Mouse (Mus musculus) midbrain, embryonic 10.5 days (tissue): ENCODE data around the gene Ddx60. TPM values are rescaled to one million over a fixed set of nuclear protein-coding genes. Genes with fewer than 3 reads are reported as not detected.

Experiments
- DNase-seq: peaks from one replicate; pipeline ENCODE4 v3.0.0-alpha.2; 2017; ENCODE audit warnings: low spot score
- H3K27ac ChIP-seq: fragments of 300-500 bp; sonication (generic); replicated peaks from 2 replicates; pipeline ENCODE4 v1.5.1; 2016; ENCODE audit warnings: mild to moderate bottlenecking
- H3K27me3 ChIP-seq: fragments of 300-500 bp; sonication (generic); 2 replicates; pipeline ENCODE4 v1.6.1; 2016; ENCODE audit warnings: low read depth, mild to moderate bottlenecking; ENCODE audit not compliant: poor library complexity, severe bottlenecking
- H3K36me3 ChIP-seq: fragments of 300-500 bp; sonication (generic); 2 replicates; pipeline ENCODE4 v1.6.1; 2016; ENCODE audit warnings: mild to moderate bottlenecking, moderate library complexity
- H3K4me1 ChIP-seq: fragments of 300-500 bp; sonication (generic); 2 replicates; pipeline ENCODE4 v1.6.1; 2016
- H3K4me3 ChIP-seq: fragments of 300-500 bp; sonication (generic); 2 replicates; pipeline ENCODE4 v1.5.1; 2016; ENCODE audit warnings: mild to moderate bottlenecking, moderate library complexity
- H3K9me3 ChIP-seq: fragments of 300-500 bp; sonication (generic); replicated peaks from 2 replicates; pipeline ENCODE4 v1.6.1; 2016; ENCODE audit warnings: mild to moderate bottlenecking
- WGBS: fragments of 180-500 bp; shearing (Covaris S2); methylation state at CpG from one replicate; pipeline ENCODE4 v1.1.7; 2016; 5-methylcytosine and 5-hydroxymethylcytosine counted together
- polyA plus RNA-seq: library from polyadenylated mRNA; unstranded; fragments of >200 nt; fragmentation: Nextera tagmentation; extraction: Ambion mirVana; gene quantifications from 2 replicates; pipeline ENCODE4 v1.2.1, GENCODE M21; 2016

Gene Ddx60
- polyA plus RNA-seq, 1 experiment from 2014 or later = 0.14 TPM

GRCm38 (mm10) chr8:62014166-62014565, 86.3 kb downstream of the Ddx60 start:
- 90% methylated on average over 4 of the region's 4 CpGs for WGBS
- H3K27me3 ChIP-seq = no peaks in the 10 kb centered on the region

DNA sequence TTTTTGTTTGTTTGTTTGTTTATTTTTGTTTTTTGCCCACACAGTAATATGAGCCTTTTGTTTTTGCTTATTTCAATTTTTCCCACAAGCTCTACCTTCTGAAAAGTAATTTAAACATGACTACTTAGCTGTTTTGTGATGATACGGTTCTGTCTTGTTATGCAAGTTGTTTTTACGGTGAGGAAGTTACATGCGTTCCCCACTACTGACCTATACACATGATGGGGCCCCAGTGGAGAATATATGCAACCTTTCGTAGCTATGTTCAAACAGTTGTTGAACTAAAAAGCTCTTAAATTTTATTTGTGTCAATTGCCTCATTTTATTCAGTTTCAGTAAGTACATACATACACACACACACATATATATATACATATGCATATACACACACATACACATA, 86.7 kb downstream of the Ddx60 start:
- WGBS = 89% methylated on average over 4 of the region's 4 CpGs
- no peak overlapping the region for H3K4me3 ChIP-seq
- H3K36me3 ChIP-seq = no peaks in the 10 kb centered on the region
- no peaks in the 10 kb centered on the region for H3K9me3 ChIP-seq
- H3K27ac ChIP-seq = no peak overlapping the region
- no peaks in the 10 kb centered on the region for H3K4me1 ChIP-seq
- no peak for DNase-seq
- no peaks in the 10 kb centered on the region for H3K27me3 ChIP-seq

More at GRCm38 (mm10) chr8:62014166-62014565, 86.3 kb downstream of the Ddx60 start:
- Histone ChIP-seq H3K4me3 (no peak overlapping the region), H3K27ac (no peak overlapping the region), H3K9me3 (peaks cover 3% of the 10 kb centered on the region; the same call in 1 of the 2 replicates), H3K4me1 (no peaks in the 10 kb centered on the region), H3K36me3 (no peaks in the 10 kb centered on the region)
- DNase-seq = no peak

GRCm38 (mm10) chr8:62034351-62034750, 106.5 kb downstream of the Ddx60 start:
- WGBS = 77% methylated on average over 3 of the region's 3 CpGs
- H3K27me3 ChIP-seq = no peaks in the 10 kb centered on the region
- no peak overlapping the region for H3K4me3 ChIP-seq
- no peaks in the 10 kb centered on the region for H3K4me1 ChIP-seq
- H3K27ac ChIP-seq = no peak overlapping the region
- H3K9me3 ChIP-seq = 0 out of 2 replicates have a peak, but pooled peaks cover 3% of the 10 kb centered on the region
- no peaks in the 10 kb centered on the region for H3K36me3 ChIP-seq
- no peak for DNase-seq

DNA sequence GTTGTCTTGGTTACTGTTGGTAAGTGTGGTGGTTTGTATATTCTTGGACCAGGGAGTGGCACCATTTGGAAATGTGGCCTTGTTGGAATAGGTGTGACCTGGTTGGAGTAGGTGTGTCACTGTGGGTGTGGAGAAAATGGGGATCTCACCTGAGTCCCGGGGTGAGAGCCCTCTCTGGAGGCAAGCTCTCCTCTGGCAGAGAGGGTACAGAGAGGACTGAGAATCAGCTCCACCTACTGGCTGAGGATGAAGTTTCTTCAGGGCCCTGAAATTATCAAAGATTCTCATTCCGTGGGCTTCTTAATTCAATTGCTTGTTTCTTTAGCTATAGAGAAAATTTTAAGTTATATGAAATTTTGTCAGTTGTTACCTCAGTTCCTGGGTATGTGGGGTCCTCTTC, 118.9 kb downstream of the Ddx60 start:
- WGBS = 49% methylated on average over 2 of the region's 2 CpGs
- Histone ChIP-seq H3K4me1 (no peaks in the 10 kb centered on the region), H3K36me3 (no peaks in the 10 kb centered on the region), H3K4me3 (no peak overlapping the region), H3K27ac (no peak overlapping the region), H3K27me3 (no peaks in the 10 kb centered on the region), H3K9me3 (no peaks in the 10 kb centered on the region)
- no peak for DNase-seq

DNA sequence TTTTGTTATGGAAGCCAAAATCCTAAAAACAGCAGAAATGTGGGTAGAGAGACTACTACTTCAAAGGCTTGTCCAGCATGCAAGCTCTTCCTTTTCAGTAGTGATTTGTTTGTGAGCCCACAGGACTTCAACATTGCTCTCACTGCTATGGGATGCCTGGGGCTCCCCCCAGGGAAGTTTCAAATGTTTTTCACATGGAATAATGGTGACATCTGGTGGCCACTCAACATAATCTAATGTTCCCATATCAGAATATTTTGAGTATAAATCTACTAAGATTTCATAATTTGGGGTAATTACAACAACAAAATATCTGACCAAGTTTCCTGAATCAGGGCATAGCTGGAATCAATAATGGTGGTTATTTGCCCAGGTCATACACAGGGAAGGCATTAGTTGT, 132.5 kb downstream of the Ddx60 start:
- Histone ChIP-seq H3K36me3 (no peaks in the 10 kb centered on the region), H3K27me3 (no peaks in the 10 kb centered on the region), H3K4me3 (no peak overlapping the region), H3K27ac (no peak overlapping the region), H3K4me1 (no peaks in the 10 kb centered on the region), H3K9me3 (no peaks in the 10 kb centered on the region)
- DNase-seq = no peak

DNA sequence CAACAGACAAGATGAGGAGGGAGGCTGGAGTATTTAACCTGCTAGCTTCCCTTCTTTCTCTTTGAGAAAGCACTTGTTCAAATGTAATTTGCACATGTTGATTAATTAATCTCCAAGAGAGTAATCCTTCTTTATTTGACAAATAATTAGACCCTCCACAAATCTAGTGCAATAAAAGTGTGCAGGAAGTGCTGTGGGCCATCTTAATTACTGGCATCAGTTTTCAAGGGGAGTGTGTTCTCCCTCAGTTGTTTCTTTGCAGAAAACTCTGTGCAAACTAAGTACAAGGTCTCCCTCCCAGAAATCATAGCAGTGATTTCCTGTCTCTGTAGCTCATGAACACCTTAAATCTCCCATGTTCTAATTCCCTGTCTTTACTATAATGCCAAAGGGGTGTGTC, 140.4 kb downstream of the Ddx60 start:
- no peaks in the 10 kb centered on the region for H3K9me3 ChIP-seq
- H3K27ac ChIP-seq = no peak overlapping the region
- H3K4me3 ChIP-seq = no peak overlapping the region
- H3K27me3 ChIP-seq = no peaks in the 10 kb centered on the region
- no peaks in the 10 kb centered on the region for H3K4me1 ChIP-seq
- H3K36me3 ChIP-seq = no peaks in the 10 kb centered on the region
- DNase-seq = no peak

DNA sequence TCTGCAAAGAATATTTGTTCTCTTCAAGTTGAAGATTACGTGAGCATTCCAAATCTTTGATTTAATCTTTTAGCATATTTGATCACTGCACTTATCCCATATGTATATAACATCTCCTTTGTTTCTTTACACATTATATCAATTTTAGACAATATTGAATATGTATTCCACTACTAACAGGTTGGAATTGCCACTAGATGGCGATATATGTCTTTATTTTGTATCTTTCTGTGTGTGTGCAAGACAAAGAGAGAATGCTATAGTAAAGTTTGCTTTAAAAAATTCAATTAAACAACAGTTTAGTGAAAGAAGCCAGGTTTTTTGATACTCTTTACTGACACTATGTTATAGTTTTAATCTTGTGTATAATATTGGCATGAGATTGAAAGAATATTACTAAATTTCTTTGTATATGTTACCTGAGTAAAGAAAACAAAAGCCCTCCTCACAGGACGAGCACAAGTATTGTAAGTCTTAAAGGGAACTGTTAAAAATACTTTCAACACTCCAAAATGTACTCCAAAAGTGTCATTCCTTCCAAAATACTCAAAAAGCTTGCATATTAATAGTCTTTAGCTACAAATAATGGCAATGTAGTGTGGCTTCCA, 152.4 kb downstream of the Ddx60 start:
- Histone ChIP-seq H3K27me3 (no peaks in the 10 kb centered on the region), H3K4me3 (no peak overlapping the region), H3K4me1 (no peaks in the 10 kb centered on the region), H3K9me3 (no peaks in the 10 kb centered on the region), H3K36me3 (no peaks in the 10 kb centered on the region), H3K27ac (no peak overlapping the region)
- no peak for DNase-seq
- 58% methylated on average over 3 of the region's 3 CpGs for WGBS

- Histone ChIP-seq H3K27ac (no peak overlapping the region), H3K4me1 (no peaks in the 10 kb centered on the region), H3K4me3 (no peak overlapping the region), H3K9me3 (no peaks in the 10 kb centered on the region), H3K27me3 (no peaks in the 10 kb centered on the region), H3K36me3 (no peaks in the 10 kb centered on the region)
- 86% methylated on average over 2 of the region's 2 CpGs for WGBS
- no peak for DNase-seq
Observed at GRCm38 (mm10) chr8:62081804-62082203, 153.9 kb downstream of the Ddx60 start.

Other genes starting within 250 kb of the Ddx60 start
- 58.2 and 63.9 TPM in 2 replicates for gene Palld, start 25.4 kb upstream of the Ddx60 start, polyA plus RNA-seq
- gene Anxa10, start 195.1 kb downstream of the Ddx60 start, polyA plus RNA-seq = not detected in 2 replicates